Mouse (Mus musculus): ENCODE data around the gene Mia2.
"Not testable (repeated sequence)": the region's sequence is repeated elsewhere in the genome, so short reads cannot be mapped to it uniquely, and the experiment has no call there.

Gene Mia2

DNA sequence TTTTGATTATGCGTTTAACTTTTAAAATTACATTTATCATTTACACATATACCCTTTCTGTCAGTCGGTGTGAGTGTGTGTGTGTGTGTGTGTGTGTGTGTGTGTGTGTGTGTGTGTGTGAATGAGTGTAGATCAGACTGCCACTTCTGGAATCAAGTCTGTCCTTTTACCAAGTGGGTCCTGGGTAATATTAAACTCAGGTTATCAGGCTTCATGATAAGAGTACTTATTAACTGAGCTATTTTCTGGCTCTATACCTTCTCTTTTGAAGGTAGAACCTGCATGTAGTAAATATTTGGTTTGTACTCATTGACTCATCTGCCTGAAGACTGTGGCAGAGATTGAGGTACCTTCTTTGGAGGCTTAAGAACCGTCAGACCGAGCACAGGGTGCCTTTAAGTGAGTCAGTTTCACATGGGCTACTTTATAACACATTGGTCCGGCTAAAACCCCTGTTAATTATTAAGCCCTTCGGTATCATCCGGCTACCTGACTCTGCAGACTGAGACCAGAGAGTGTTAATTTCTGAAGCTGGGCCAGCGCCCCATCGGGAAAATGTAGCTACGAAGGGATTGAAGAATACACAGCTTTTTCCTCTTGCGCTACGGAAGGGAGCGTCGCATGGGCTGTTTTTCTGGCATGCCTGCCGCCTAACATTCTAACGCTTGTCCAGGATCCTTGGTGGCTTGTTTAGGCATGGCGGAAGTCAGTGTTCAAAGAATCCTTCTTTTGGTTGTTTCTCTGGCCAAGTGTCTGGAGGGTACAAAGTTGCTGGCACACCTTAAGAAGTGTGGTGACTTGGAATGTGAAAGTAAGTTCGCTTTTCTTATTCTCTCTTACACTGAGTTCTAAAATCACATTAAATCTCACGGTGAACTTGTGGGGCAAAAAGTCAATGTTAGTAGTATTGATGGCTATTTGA, at the start of gene Mia2:
TSS of gene Mia2 (plus strand) at position 696 of the 922 bp plus-strand sequence.
- no peak for ATAC-seq (ENCODE audit: insufficient number of reproducible peaks, low FRiP score, low TSS enrichment)

DNA sequence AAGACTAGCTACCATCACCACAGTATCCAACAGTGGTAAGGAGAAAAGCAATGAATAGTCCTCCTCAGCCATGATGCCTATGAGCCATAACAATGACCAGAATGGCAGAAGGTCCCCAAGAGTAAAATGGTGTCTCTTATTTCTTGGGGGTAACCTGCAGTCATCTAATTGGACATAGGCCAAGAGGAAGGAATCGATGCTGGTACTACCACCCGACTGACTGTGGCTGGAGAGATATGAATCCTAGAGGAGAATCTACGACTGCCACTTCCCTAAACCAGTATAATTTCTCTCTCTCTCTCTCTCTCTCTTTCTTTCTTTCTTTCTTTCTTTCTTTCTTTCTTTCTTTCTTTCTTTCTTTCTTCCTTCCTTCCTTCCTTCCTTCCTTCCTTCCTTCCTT, 43.1 kb upstream of the Mia2 start:
- no peak for ATAC-seq (ENCODE audit: insufficient number of reproducible peaks, low FRiP score, low TSS enrichment)

DNA sequence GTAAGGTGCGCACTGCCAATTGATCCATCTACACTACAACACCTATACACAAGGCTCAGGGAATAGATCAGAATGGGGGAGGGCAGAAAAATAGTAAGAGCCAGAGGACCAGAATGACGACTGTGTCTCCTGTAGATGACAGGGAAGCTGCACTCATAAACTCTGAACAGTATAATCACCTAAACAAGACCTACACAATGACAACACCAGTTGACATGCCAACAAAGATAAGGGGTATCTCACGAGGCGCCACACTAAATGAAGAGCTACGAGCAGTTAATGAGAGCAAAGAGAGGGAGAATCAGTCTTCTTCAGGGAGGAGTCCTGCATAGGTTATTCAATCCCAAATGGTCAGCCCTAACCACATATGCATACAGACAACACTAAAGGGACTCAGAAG, 42.4 kb upstream of the Mia2 start:
- ATAC-seq (ENCODE audit: insufficient number of reproducible peaks, low FRiP score, low TSS enrichment): no peak

DNA sequence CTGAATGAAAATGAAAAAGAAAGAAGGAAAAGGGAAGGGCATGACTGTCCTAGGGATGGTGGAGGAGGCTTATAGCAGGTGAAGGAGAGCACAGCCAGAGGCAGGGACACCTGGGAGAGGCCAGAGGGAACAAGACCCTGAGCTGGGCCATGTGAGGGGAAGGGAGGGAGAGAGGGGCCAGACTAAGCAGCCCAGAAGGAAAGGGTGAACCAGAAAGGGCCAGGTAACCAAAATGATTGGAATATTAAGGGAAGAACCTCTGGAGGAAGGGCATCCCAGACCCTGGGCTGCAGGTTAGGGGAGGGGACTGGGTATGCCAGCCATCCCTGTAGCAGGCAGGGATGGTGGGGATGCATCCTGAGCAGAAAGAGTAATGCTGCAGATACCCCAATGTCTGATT, 41.6 kb upstream of the Mia2 start:
- ATAC-seq (ENCODE audit: insufficient number of reproducible peaks, low FRiP score, low TSS enrichment): no peak

GRCm38 (mm10) chr12:59055196-59055850, 40.3 kb upstream of the Mia2 start:
- ATAC-seq (ENCODE audit: insufficient number of reproducible peaks, low FRiP score, low TSS enrichment): no peak

GRCm38 (mm10) chr12:59056222-59056621, 39.4 kb upstream of the Mia2 start:
- no peak for ATAC-seq (ENCODE audit: insufficient number of reproducible peaks, low FRiP score, low TSS enrichment)

DNA sequence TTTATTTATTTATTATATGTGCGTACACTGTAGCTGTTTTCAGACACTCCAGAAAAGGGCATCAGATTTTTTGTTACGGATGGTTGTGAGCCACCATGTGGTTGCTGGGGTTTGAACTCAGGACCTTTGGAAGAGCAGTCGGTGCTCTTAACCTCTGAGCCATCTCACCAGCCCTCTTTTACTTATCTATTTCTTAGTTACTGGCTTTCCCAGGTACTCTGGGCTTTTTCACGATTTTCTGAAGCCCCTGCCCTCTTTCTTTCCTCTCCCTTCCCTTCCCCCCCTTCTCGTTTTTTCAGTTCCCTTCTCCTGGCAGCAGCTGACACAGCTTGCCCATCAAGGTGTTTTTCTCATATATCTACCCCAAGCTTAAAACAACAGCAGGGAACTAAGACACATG, 37.4 kb upstream of the Mia2 start:
- ATAC-seq (ENCODE audit: insufficient number of reproducible peaks, low FRiP score, low TSS enrichment): not testable (repeated sequence)

- no peak for ATAC-seq (ENCODE audit: insufficient number of reproducible peaks, low FRiP score, low TSS enrichment)
Measured at GRCm38 (mm10) chr12:59060322-59060721, 35.3 kb upstream of the Mia2 start.

DNA sequence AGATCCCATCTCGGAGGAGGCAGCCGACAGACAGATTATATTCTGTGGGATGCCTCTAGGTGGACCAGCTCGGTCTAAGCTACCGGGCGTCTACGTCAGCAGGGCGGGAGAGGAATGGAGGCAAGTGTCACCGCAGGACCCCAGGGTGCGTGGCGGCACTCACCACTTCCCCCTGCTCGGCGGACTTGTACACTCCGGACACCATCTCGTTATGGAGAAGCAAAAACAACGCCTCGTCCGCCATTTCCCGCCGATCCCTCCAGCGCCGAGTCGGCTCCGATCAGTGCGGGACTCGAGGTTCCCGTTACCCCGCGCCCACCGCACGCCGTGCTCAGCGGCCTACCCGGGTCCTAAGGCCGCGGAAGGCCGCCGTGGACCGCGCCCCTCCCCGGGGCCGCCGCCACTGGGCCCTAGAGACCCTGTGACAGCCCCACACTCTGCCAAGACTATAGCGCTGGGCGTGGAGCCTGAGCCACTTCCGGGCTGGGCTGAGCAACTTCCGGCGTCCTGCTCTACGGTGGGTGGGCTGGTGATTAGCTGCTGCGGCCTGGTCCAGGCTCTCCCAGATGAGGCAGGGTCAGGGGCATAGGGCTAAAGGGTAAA, 34.5 kb upstream of the Mia2 start, which contains the start of gene Trappc6b:
TSS of gene Trappc6b (minus strand) at position 480 of the 603 bp plus-strand sequence.
- ATAC-seq (ENCODE audit: insufficient number of reproducible peaks, low FRiP score, low TSS enrichment): peak; percentile 93

GRCm38 (mm10) chr12:59064837-59065236, 30.8 kb upstream of the Mia2 start:
- no peak for ATAC-seq (ENCODE audit: insufficient number of reproducible peaks, low FRiP score, low TSS enrichment)

- no peak for ATAC-seq (ENCODE audit: insufficient number of reproducible peaks, low FRiP score, low TSS enrichment)
Measured at GRCm38 (mm10) chr12:59065776-59066175, 29.8 kb upstream of the Mia2 start.

DNA sequence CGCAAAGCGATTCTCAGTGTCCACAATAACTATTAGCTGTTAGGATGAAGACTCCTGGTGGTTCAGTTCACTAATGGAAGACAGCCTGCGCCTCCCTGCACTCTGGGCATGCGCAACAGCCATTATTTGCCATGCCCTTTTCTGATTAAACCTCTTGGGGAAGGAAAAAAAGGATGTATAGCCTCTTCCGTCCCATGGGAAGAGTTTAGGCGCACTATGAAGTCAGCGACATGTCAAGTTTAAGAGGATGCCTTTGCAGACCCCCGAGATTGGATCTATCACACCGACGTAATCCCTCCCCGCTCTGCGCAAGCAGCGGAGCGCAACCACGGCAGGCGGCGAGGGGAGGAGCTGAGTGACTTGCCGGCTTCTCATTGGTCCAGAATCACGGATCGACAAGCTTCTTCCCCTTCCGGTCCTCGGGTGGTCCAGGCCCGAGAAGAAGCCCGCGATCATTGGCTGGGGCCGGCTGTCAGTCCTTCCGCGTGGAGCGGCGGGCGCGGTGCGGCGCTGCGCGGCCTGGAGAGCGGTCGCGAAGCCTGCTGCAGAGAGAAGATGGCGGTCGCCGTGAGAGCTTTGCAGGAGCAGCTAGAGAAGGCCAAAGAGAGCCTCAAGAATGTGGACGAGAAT, 29.0 kb upstream of the Mia2 start, which contains the start of gene Pnn:
TSS of gene Pnn (plus strand) at position 437 of the 630 bp plus-strand sequence.
- ATAC-seq (ENCODE audit: insufficient number of reproducible peaks, low FRiP score, low TSS enrichment): peak; percentile 99

DNA sequence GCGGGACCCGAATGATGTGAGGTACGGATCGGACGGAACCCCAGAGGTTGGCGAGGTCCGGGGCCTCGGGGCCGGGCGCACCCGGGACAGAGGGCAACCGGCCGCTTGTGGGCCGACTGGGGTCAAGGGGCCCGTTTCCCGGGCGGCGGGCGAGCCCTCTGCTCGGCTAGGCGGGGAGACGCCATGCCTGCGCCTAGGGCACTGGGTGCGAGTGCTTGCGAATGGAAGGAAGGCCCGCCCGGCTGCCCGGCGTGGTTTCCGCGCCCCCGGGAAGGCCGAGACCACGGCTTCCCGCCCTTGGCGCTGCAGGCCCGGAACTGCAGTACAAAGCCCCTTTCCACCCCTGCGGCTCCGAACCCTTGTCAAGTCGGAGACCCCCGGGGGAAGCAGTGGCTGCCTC, 28.5 kb upstream of the Mia2 start:
- no peak for ATAC-seq (ENCODE audit: insufficient number of reproducible peaks, low FRiP score, low TSS enrichment)

DNA sequence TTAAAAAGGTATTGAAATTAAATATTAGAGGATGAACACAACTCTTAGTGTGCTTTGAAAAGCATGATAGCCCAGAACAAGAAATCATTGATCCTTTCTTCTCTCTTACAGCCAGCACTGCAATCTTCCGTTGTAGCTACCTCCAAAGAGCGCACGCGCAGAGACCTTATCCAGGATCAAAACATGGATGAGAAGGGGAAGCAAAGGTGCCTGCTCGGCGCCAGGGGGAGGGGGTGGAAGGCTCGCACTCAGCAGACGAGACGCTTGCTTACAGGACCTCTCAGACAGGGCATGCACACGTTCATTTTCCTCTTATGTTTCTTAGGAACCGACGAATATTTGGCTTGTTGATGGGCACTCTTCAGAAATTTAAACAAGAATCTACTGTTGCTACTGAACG, 26.8 kb upstream of the Mia2 start:
- ATAC-seq (ENCODE audit: insufficient number of reproducible peaks, low FRiP score, low TSS enrichment): no peak

DNA sequence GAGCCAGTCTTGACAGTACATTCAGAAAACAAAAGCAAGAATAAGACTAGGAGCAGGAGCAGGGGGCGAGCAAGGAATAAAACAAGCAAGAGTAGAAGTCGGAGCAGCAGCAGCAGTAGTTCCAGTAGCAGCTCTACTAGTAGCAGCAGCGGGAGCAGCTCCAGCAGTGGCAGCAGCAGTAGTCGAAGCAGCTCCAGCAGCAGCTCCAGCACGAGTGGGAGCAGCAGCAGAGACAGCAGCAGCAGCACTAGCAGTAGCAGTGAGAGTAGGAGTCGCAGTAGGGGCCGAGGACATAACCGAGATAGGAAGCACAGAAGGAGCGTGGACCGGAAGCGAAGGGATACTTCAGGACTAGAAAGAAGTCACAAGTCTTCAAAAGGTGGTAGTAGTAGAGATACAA, 23.3 kb upstream of the Mia2 start:
- ATAC-seq (ENCODE audit: insufficient number of reproducible peaks, low FRiP score, low TSS enrichment): no peak

GRCm38 (mm10) chr12:59074052-59074451, 21.5 kb upstream of the Mia2 start:
- ATAC-seq (ENCODE audit: insufficient number of reproducible peaks, low FRiP score, low TSS enrichment): no peak

GRCm38 (mm10) chr12:59076996-59077395, 18.6 kb upstream of the Mia2 start:
- no peak for ATAC-seq (ENCODE audit: insufficient number of reproducible peaks, low FRiP score, low TSS enrichment)

GRCm38 (mm10) chr12:59077883-59078282, 17.7 kb upstream of the Mia2 start:
- no peak for ATAC-seq (ENCODE audit: insufficient number of reproducible peaks, low FRiP score, low TSS enrichment)

DNA sequence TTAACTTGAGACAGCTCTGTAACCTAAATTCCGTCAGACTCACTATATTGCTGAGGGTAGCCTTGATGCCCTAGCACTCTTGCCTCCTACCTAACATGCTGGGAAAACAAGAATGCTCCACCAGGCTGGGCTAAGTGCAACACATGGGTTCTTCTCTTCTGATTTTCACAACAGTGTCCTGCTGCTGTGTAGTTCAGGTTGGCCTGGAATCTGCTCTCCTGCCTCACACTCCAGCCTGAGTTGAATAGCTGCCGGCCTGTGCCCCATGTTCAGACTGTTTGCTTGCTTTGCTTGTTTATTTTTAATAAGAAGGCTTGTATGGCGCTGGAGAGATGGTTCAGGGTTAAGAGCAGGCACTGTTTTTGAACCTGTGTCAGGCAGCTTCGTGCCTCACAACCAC, 15.1 kb upstream of the Mia2 start:
- ATAC-seq (ENCODE audit: insufficient number of reproducible peaks, low FRiP score, low TSS enrichment): no peak

- ATAC-seq (ENCODE audit: insufficient number of reproducible peaks, low FRiP score, low TSS enrichment): no peak
Measured at GRCm38 (mm10) chr12:59084446-59084845, 11.2 kb upstream of the Mia2 start.

DNA sequence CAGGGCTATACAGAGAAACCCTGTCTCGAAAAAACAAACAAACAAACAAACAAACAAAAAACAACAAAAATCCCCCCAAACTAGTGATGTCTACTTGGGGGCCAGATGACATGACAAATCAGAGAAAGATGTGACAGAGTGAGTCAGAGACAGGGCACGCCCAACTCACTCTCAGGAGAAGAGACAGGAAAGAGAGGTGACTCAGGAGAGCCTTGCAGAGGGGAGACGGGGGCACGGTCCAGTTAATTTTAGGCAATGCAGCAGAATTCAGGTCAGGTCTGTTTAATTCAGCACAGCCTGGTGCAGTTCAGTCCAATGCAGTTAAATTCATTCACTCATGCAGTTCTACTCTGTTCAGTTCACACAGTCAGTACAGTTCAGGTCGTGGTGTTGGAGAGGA, 9.4 kb upstream of the Mia2 start:
- no peak for ATAC-seq (ENCODE audit: insufficient number of reproducible peaks, low FRiP score, low TSS enrichment)
